Comparison of ENCODE assay signal across 23 mouse cellular contexts in the genomic region with DNA sequence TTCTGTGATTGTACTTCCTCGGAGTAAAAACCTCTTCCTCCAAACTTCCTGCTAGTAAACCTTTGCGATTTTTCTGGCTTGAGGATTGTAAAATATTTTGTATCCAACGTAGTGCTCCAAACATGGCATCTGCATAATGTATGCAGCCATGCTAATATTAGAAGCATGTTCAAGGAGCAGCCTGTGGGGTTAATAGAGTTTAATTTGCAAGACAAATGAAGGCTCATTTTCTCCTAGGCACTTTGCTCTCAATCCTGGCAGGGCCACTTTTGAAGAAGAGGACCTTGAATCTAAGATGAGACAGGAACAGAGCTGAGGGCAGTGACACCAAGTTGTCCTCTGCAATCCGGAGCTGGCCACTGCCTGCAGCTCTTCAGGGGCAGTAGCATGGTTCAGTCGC.
"Had no signal": no experiment of that assay in that cellular context is flagged by ENCODE, and none has a peak within 500 bp of the region (broad histone marks: within the 10 kb centered on the region; RNA-seq: fewer than 3 reads in every experiment).

No protein-coding gene starts in this region.

- H3K36me3 ChIP-seq: heart, embryonic 12.5 days; hindbrain, embryonic 13.5 days; hindbrain, embryonic 15.5 days; kidney, embryonic 15.5 days; limb, embryonic 13.5 days; limb, embryonic 15.5 days; liver, embryonic 12.5 days had no signal

- DNase-seq: gastrocnemius, postnatal 14 days; gastrocnemius, postnatal 36 days; heart, adult 2 months; heart, postnatal 10 days; kidney, adult 11 months; kidney, adult 2 months; kidney, adult 9 months; kidney, postnatal 14 days; kidney, postnatal 36 days; layer of hippocampus, adult 9-11 months; layer of hippocampus, postnatal 36 days; left cerebral cortex, postnatal 4 days had no signal

- H3K9ac ChIP-seq: heart, embryonic 12.5 days; hindbrain, embryonic 13.5 days; hindbrain, embryonic 15.5 days; kidney, embryonic 15.5 days; limb, embryonic 13.5 days; limb, embryonic 15.5 days; liver, embryonic 12.5 days; liver, embryonic 14.5 days had no signal

- H3K4me3 ChIP-seq: heart, adult 2 months; heart, embryonic 12.5 days; hindbrain, embryonic 13.5 days; hindbrain, embryonic 15.5 days; kidney, embryonic 15.5 days; limb, embryonic 13.5 days; limb, embryonic 15.5 days; liver, embryonic 12.5 days had no signal

- H3K27ac ChIP-seq: heart, adult 2 months; hindbrain, embryonic 13.5 days; hindbrain, embryonic 15.5 days; hindbrain, postnatal 0 days; kidney, embryonic 15.5 days; kidney, postnatal 0 days; limb, embryonic 13.5 days; limb, embryonic 15.5 days; liver, embryonic 12.5 days; liver, embryonic 14.5 days had no signal

- H3K4me2 ChIP-seq: heart, embryonic 12.5 days; hindbrain, embryonic 13.5 days; hindbrain, embryonic 15.5 days; kidney, embryonic 15.5 days; limb, embryonic 13.5 days; limb, embryonic 15.5 days; liver, embryonic 12.5 days had no signal

- H3K9me3 ChIP-seq: heart, embryonic 12.5 days; hindbrain, embryonic 13.5 days; hindbrain, embryonic 15.5 days; kidney, embryonic 15.5 days; limb, embryonic 15.5 days had no signal

- H3K27me3 ChIP-seq: heart, embryonic 12.5 days; hindbrain, embryonic 13.5 days; hindbrain, embryonic 15.5 days; kidney, embryonic 15.5 days; limb, embryonic 15.5 days; liver, embryonic 12.5 days had no signal

- H3K4me1 ChIP-seq: liver, embryonic 12.5 days had no signal

- ATAC-seq: hindbrain, postnatal 0 days; intestine, embryonic 16.5 days; liver, embryonic 12.5 days had no signal
